Mouse (Mus musculus) heart, adult 2 months (tissue): ENCODE measurements around the gene 5830473C10Rik. TPM values are rescaled to one million over a fixed set of nuclear protein-coding genes. Genes with fewer than 3 reads are reported as not detected.

Experiments
- DNase-seq, 2 experiments: peaks; one replicate each; pipeline ENCODE4 v3.0.0; 2021
- H3K27ac ChIP-seq: fragments of 200-600 bp; 2 replicates; pipeline ENCODE4 v1.8.1; 2022
- H3K27me3 ChIP-seq: fragments of 200-500 bp; 2 replicates; pipeline ENCODE4 v1.6.1; 2012; ENCODE audit warnings: mild to moderate bottlenecking, low read length, inconsistent platforms, mixed read lengths; ENCODE audit not compliant: control insufficient read depth, insufficient read depth
- H3K36me3 ChIP-seq: fragments of 200-500 bp; 2 replicates; pipeline ENCODE4 v1.6.1; 2012; ENCODE audit warnings: low read length, inconsistent platforms; ENCODE audit not compliant: control insufficient read depth, insufficient read depth
- H3K4me1 ChIP-seq: fragments of 200-500 bp; 2 replicates; pipeline ENCODE4 v1.6.1; 2011; ENCODE audit warnings: low read length; ENCODE audit not compliant: control insufficient read depth, insufficient read depth
- H3K4me3 ChIP-seq: fragments of 200-600 bp; 2 replicates; pipeline ENCODE4 v1.8.1; 2022
- H3K79me2 ChIP-seq: fragments of 200-500 bp; replicated peaks from 2 replicates; pipeline ENCODE4 v1.6.1; 2012; ENCODE audit warnings: mild to moderate bottlenecking, inconsistent platforms, low read length, moderate library complexity, mixed read lengths; ENCODE audit not compliant: control insufficient read depth, insufficient read depth
- H3K9ac ChIP-seq: fragments of 200-500 bp; 2 replicates; pipeline ENCODE4 v1.6.1; 2012; ENCODE audit warnings: low read depth, mild to moderate bottlenecking, control low read depth, inconsistent platforms, low read length, mixed read lengths
- CTCF ChIP-seq: fragments of 200-600 bp; IDR thresholded peaks from 2 replicates; pipeline ENCODE4 v1.8.1; 2022; ENCODE audit warnings: antibody characterized with exemption, mild to moderate bottlenecking, moderate library complexity
- EP300 ChIP-seq: fragments of 200-500 bp; IDR thresholded peaks from 2 replicates; pipeline ENCODE4 v1.6.1; 2011; ENCODE audit warnings: low read depth, low read length, control low read depth; ENCODE audit not compliant: insufficient read depth
- POLR2A ChIP-seq: fragments of 200-500 bp; IDR thresholded peaks from 2 replicates; pipeline ENCODE4 v1.6.1; 2011; ENCODE audit warnings: mild to moderate bottlenecking, low read depth, low read length, control low read depth; ENCODE audit not compliant: insufficient read depth
- WGBS: fragments of 180-500 bp; shearing (Covaris S2); methylation state at CpG from one replicate; pipeline ENCODE4 v1.1.7; 2018; 5-methylcytosine and 5-hydroxymethylcytosine counted together
- intact Hi-C: fragments of 180-260 bp; cut with DNase I; formaldehyde crosslinking; loops from one replicate; pipeline ENCODE4 v1.15.1; 2025
- polyA plus RNA-seq: library from polyadenylated mRNA; depleted of rRNA; stranded (reverse); fragments of >200 nt; gene quantifications from 2 replicates; pipeline ENCODE4 v1.2.3, GENCODE M21; 2012
- total RNA-seq, 2 experiments: library from RNA; stranded (reverse); gene quantifications; 2 replicates each; pipeline ENCODE4 v1.2.3; 2021

5830473C10Rik gene
- total and polyA plus RNA-seq, 3 experiments: not detected

DNA sequence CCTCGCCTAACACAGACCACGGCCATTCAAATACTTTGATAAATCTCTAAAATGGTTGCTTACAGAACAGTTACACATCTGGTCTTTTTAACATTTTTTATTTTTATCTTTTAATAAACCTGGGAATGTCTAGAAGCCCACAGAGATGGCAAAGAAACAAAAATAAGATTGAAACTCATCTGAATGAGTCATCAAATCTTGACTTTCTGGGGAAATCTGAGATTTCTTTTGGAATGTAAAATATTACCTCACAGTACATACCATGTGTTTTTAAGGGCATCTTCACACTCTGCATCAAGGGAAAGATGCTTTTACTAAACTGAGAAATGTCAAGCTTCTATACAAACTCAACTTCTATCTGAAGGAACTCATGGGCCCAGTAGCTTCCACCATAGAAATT is 60.4 kb downstream of the 5830473C10Rik start:
- Histone ChIP-seq H3K9ac (no peak overlapping the region), H3K27me3 (no peaks in the 10 kb centered on the region; the same call in 1 of the 2 replicates), H3K4me1 (no peaks in the 10 kb centered on the region), H3K36me3 (no peaks in the 10 kb centered on the region), H3K27ac (no peak overlapping the region), H3K4me3 (no peak overlapping the region), H3K79me2 (no peaks in the 10 kb centered on the region)
- DNase-seq: no peak
- intact Hi-C loops: no loop called here
- WGBS: 93% methylated on average over 2 of the region's 2 CpGs
- no peak for TF ChIP-seq POLR2A
- no peak for TF ChIP-seq CTCF
- TF ChIP-seq EP300: no peak

DNA sequence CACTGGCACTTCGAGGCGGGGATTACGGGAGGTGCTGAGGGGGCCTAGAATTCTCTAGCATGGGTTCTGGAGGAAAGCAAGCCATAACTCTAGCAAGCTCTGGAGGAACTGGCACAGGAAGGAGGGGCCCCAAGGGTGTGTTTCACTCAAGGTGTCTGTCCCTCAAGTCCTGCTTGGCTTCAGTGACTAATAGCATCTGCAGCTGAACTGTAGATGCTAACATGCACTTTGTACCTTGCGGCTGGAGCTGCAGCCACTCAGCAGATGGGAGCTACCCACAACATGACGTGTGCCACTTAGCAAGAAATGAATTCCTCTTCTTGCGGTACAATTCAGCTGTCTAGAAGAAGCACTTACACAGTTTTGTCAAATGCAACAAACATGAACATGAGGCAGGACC is 60.8 kb downstream of the 5830473C10Rik start:
- Histone ChIP-seq H3K4me1 (no peaks in the 10 kb centered on the region), H3K9ac (no peak overlapping the region), H3K79me2 (no peaks in the 10 kb centered on the region), H3K4me3 (no peak overlapping the region), H3K27ac (no peak overlapping the region), H3K36me3 (no peaks in the 10 kb centered on the region), H3K27me3 (no peaks in the 10 kb centered on the region; the same call in 1 of the 2 replicates)
- TF ChIP-seq POLR2A (no peak), EP300 (no peak), CTCF (no peak)
- DNase-seq: no peak
- 90% methylated on average over 6 of the region's 6 CpGs for WGBS
- intact Hi-C loops: no loop called here

DNA sequence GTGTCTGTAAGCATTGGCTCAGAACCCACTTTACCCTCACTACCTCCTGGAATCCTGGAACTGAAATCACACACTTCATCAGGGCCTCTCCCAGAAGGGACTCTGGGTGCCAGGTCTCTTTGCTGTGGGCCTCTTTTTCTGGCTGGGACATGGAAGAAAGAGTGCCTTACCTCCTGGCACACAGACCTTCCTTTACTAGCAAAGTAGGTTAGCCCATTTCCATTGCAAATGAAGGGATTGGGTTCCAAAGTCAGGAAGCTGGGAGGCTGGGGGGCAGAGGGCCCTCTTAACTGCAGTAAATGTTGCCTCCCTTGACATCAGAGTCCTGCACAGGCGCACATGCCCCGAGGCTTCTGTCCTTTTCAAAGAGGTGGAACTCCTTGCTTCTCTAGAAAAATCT is 62.3 kb downstream of the 5830473C10Rik start:
- Histone ChIP-seq H3K4me3 (no peak overlapping the region), H3K4me1 (no peaks in the 10 kb centered on the region), H3K27me3 (no peaks in the 10 kb centered on the region; the same call in 1 of the 2 replicates), H3K79me2 (no peaks in the 10 kb centered on the region), H3K36me3 (no peaks in the 10 kb centered on the region), H3K27ac (no peak overlapping the region), H3K9ac (no peak overlapping the region)
- intact Hi-C loops: no loop called here
- 86% methylated on average over 2 of the region's 2 CpGs for WGBS
- TF ChIP-seq CTCF (no peak), POLR2A (no peak), EP300 (no peak)
- DNase-seq: no peak

DNA sequence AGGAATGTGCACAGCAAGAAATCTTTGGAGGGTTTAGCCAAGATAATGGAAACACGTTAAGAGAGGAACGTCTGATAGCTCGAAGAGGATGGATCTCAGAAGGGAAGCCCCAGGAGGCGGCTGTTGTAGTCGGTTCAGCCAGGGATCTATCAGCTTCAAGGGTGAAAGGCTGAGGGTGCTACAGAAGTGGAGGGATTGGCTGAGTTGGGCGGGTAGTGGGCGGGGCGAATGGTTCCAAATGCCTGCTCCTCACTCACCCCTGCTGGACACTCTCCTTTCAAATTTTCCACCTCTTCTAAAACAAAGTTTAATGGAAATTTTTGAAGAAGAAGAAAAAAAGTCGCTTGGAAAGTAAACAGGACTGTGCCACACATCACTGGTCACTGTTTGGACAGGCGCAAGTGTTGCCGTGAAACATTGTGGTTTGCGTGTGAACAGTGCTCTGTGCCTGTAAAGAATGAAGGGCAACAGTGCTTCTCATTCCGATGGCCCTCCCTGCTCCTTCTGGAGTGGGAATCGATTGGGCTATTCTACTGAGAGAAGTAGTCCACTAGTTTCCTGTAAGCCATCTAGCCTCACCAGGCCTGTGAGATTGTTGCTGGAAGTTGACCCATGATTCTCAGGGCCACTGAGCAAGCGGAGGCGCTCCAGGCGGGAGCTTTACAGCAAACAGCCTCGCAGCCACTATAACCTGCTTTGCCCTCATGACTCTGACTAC is 64.0 kb downstream of the 5830473C10Rik start:
- no peak for DNase-seq
- intact Hi-C loops: no loop called here
- no peak for TF ChIP-seq EP300
- TF ChIP-seq CTCF: no peak
- TF ChIP-seq POLR2A: no peak
- Histone ChIP-seq H3K27me3 (no peaks in the 10 kb centered on the region; the same call in 1 of the 2 replicates), H3K4me1 (no peaks in the 10 kb centered on the region), H3K9ac (no peak overlapping the region), H3K27ac (no peak overlapping the region), H3K4me3 (no peak overlapping the region), H3K36me3 (no peaks in the 10 kb centered on the region), H3K79me2 (no peaks in the 10 kb centered on the region)
- 70% methylated on average over 18 of the region's 18 CpGs for WGBS

DNA sequence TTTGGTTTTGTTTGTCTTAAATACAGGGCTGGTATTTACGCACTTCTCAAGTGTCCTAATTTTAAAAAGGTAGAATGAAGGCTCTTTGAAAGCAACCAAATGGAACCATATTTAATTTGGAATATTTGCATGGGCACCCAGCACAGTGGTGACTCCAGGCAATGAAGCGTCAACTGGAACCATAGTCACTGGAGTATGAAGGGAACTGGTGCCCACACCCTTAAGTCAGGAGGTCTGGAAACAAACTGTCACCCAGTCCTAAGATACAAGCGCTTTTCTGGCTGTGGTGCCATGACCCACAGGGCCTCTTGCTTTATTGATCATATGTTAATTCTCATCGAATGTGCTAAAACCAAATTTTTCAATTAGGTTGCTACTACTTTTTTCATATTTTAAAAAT is 66.5 kb downstream of the 5830473C10Rik start:
- Histone ChIP-seq H3K4me3 (no peak overlapping the region), H3K36me3 (no peaks in the 10 kb centered on the region), H3K27me3 (no peaks in the 10 kb centered on the region; the same call in 1 of the 2 replicates), H3K79me2 (no peaks in the 10 kb centered on the region), H3K9ac (no peak overlapping the region), H3K4me1 (no peaks in the 10 kb centered on the region), H3K27ac (no peak overlapping the region)
- no peak for DNase-seq
- TF ChIP-seq CTCF: no peak
- no peak for TF ChIP-seq EP300
- no peak for TF ChIP-seq POLR2A
- intact Hi-C loops: no loop called here
- 91% methylated on average over 4 of the region's 4 CpGs for WGBS

DNA sequence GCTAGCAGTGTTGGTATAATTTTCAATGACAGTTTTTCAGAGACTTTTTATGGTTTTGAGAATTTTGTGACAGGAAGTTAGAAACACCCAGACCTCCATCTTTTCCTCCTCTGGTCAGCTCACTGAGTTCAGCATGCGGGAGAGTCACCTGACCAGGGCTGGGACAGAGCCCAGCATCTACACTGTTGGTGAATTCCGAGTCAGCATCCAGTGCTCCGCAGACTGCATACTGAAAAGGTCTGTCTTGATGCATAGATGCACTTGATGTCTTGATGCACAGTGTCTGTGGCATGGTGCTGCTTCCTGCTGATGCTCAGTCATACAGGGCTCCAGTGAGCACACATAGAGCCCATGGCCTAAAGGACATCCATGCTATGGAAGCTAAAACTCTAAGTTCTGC is 67.1 kb downstream of the 5830473C10Rik start:
- intact Hi-C loops: no loop called here
- 79% methylated on average over 3 of the region's 3 CpGs for WGBS
- no peak overlapping the region for H3K4me3 ChIP-seq

More for the DNA sequence above, 67.1 kb downstream of the 5830473C10Rik start:
- H3K27ac ChIP-seq: no peak overlapping the region
- TF ChIP-seq POLR2A: no peak
- H3K79me2 ChIP-seq: no peaks in the 10 kb centered on the region
- no peak overlapping the region for H3K9ac ChIP-seq
- no peaks in the 10 kb centered on the region for H3K36me3 ChIP-seq
- H3K4me1 ChIP-seq: no peaks in the 10 kb centered on the region
- no peak for DNase-seq
- no peaks in the 10 kb centered on the region; the same call in 1 of the 2 replicates for H3K27me3 ChIP-seq
